Mouse (Mus musculus) neural tube, embryonic 12.5 days (tissue): ENCODE measurements at regions not wholly inside any gene's neighbourhood (a gene's known extent, or its start where the extent isn't known, plus 50 kb on each side); places are given as distances from the start of the nearest gene placed in this dataset.

Experiments used
- ATAC-seq: fragments of 200-750 bp; cut with Nextera tagmentation; 2 replicates; pipeline ENCODE4 v1.8.0; 2017; ENCODE audit warnings: low read depth, mild to moderate bottlenecking, moderate TSS enrichment, moderate library complexity; ENCODE audit not compliant: low FRiP score
- H3K27ac ChIP-seq: fragments of 300-500 bp; sonication (generic); 2 replicates; pipeline ENCODE4 v1.5.1; 2016
- H3K27me3 ChIP-seq: fragments of 300-500 bp; sonication (generic); replicated peaks from 2 replicates; pipeline ENCODE4 v1.6.1; 2016; ENCODE audit warnings: mild to moderate bottlenecking
- H3K36me3 ChIP-seq: fragments of 300-500 bp; sonication (generic); 2 replicates; pipeline ENCODE4 v1.6.1; 2016; ENCODE audit warnings: mild to moderate bottlenecking
- H3K4me1 ChIP-seq: fragments of 300-500 bp; sonication (generic); 2 replicates; pipeline ENCODE4 v1.6.1; 2016
- H3K4me2 ChIP-seq: fragments of 300-500 bp; sonication (generic); replicated peaks from 2 replicates; pipeline ENCODE4 v1.6.1; 2016; ENCODE audit warnings: mild to moderate bottlenecking
- H3K4me3 ChIP-seq: fragments of 300-500 bp; sonication (generic); 2 replicates; pipeline ENCODE4 v1.5.1; 2016
- H3K9ac ChIP-seq: fragments of 300-500 bp; sonication (generic); 2 replicates; pipeline ENCODE4 v1.6.1; 2016; ENCODE audit warnings: mild to moderate bottlenecking
- H3K9me3 ChIP-seq: fragments of 300-500 bp; sonication (generic); 2 replicates; pipeline ENCODE4 v1.6.1; 2016; ENCODE audit warnings: mild to moderate bottlenecking
- WGBS: fragments of 180-500 bp; shearing (Covaris S2); methylation state at CpG from one replicate; pipeline ENCODE4 v1.1.7; 2016; 5-methylcytosine and 5-hydroxymethylcytosine counted together

GRCm38 (mm10) chr3:34481821-34482713 is 168.1 kb upstream of the Sox2 start:
- Histone ChIP-seq H3K4me3 (no peak overlapping the region), H3K4me2 (no peak overlapping the region), H3K27me3 (no peaks in the 10 kb centered on the region), H3K4me1 (peaks cover 19% of the 10 kb centered on the region), H3K27ac (no peak overlapping the region), H3K36me3 (no peaks in the 10 kb centered on the region), H3K9ac (no peak overlapping the region), H3K9me3 (no peaks in the 10 kb centered on the region)
- no peak for ATAC-seq
- WGBS, result 43% methylated on average over 16 of the region's 16 CpGs

GRCm38 (mm10) chr3:34481314-34481713 is 168.9 kb upstream of the Sox2 start:
- Histone ChIP-seq H3K4me3 (no peak overlapping the region), H3K9ac (no peak overlapping the region), H3K36me3 (no peaks in the 10 kb centered on the region), H3K27ac (no peak overlapping the region), H3K9me3 (0 out of 2 replicates have a peak, but pooled peaks cover 3% of the 10 kb centered on the region), H3K4me2 (no peak overlapping the region), H3K27me3 (no peaks in the 10 kb centered on the region), H3K4me1 (peaks cover 14% of the 10 kb centered on the region; the same call in 1 of the 2 replicates)
- ATAC-seq, result no peak
- 48% methylated on average over 3 of the region's 3 CpGs for WGBS

- ATAC-seq, result no peak
- Histone ChIP-seq H3K9me3 (0 out of 2 replicates have a peak, but pooled peaks cover 3% of the 10 kb centered on the region), H3K9ac (no peak overlapping the region), H3K27ac (no peak overlapping the region), H3K27me3 (no peaks in the 10 kb centered on the region), H3K4me1 (no peaks in the 10 kb centered on the region), H3K4me3 (no peak overlapping the region), H3K36me3 (no peaks in the 10 kb centered on the region), H3K4me2 (no peak overlapping the region)
- 57% methylated on average over 4 of the region's 4 CpGs for WGBS
These were observed 176.1 kb upstream of the Sox2 start for GRCm38 (mm10) chr3:34474126-34474525.

- ATAC-seq, result no peak
- Histone ChIP-seq H3K4me2 (no peak overlapping the region), H3K27ac (no peak overlapping the region), H3K9ac (no peak overlapping the region), H3K36me3 (no peaks in the 10 kb centered on the region), H3K4me1 (no peaks in the 10 kb centered on the region), H3K4me3 (no peak overlapping the region), H3K9me3 (no peaks in the 10 kb centered on the region), H3K27me3 (no peaks in the 10 kb centered on the region)
- 95% methylated on average over 5 of the region's 5 CpGs for WGBS
These were observed 179.5 kb upstream of the Sox2 start for GRCm38 (mm10) chr3:34470721-34471120.

- no peak for ATAC-seq
- H3K36me3 ChIP-seq, result no peaks in the 10 kb centered on the region
- WGBS, result 85% methylated on average over 2 of the region's 2 CpGs
- no peak overlapping the region for H3K4me3 ChIP-seq
- H3K4me2 ChIP-seq, result no peak overlapping the region
- H3K9me3 ChIP-seq, result no peaks in the 10 kb centered on the region
- peaks cover 7% of the 10 kb centered on the region; the same call in 1 of the 2 replicates for H3K4me1 ChIP-seq
- H3K27me3 ChIP-seq, result no peaks in the 10 kb centered on the region
- H3K9ac ChIP-seq, result no peak overlapping the region
- H3K27ac ChIP-seq, result no peak overlapping the region
These were observed 180.3 kb upstream of the Sox2 start for GRCm38 (mm10) chr3:34469946-34470345.

- H3K9me3 ChIP-seq, result no peaks in the 10 kb centered on the region
- no peaks in the 10 kb centered on the region for H3K27me3 ChIP-seq
- H3K27ac ChIP-seq, result no peak overlapping the region
- peaks cover 11% of the 10 kb centered on the region; the same call in 1 of the 2 replicates for H3K4me1 ChIP-seq
- H3K4me3 ChIP-seq, result no peak overlapping the region
- no peak overlapping the region for H3K9ac ChIP-seq
- H3K36me3 ChIP-seq, result no peaks in the 10 kb centered on the region
- 74% methylated on average over 4 of the region's 4 CpGs for WGBS
- H3K4me2 ChIP-seq, result no peak overlapping the region
- no peak for ATAC-seq
These were observed 183.9 kb upstream of the Sox2 start for GRCm38 (mm10) chr3:34466312-34466711.

- peaks cover 11% of the 10 kb centered on the region; the same call in 1 of the 2 replicates for H3K4me1 ChIP-seq
- no peak overlapping the region; the same call in 1 of the 2 replicates for H3K4me2 ChIP-seq
- no peak overlapping the region for H3K9ac ChIP-seq
- peak; percentile 61; the same call in 1 of the 2 replicates for ATAC-seq
- no peaks in the 10 kb centered on the region for H3K27me3 ChIP-seq
- 52% methylated on average over 17 of the region's 17 CpGs for WGBS
- no peak overlapping the region for H3K4me3 ChIP-seq
- H3K36me3 ChIP-seq, result no peaks in the 10 kb centered on the region
- no peaks in the 10 kb centered on the region for H3K9me3 ChIP-seq
- H3K27ac ChIP-seq, result no peak overlapping the region
These were observed 185.0 kb upstream of the Sox2 start for GRCm38 (mm10) chr3:34465040-34465831.

GRCm38 (mm10) chr3:34458766-34459165 is 191.4 kb upstream of the Sox2 start:
- H3K4me1 ChIP-seq, result peaks cover 10% of the 10 kb centered on the region
- H3K9ac ChIP-seq, result no peak overlapping the region
- H3K4me2 ChIP-seq, result no peak overlapping the region
- no peak for ATAC-seq
- 80% methylated on average over 6 of the region's 6 CpGs for WGBS
- H3K36me3 ChIP-seq, result no peaks in the 10 kb centered on the region
- no peaks in the 10 kb centered on the region for H3K27me3 ChIP-seq
- H3K27ac ChIP-seq, result no peak overlapping the region
- H3K9me3 ChIP-seq, result no peaks in the 10 kb centered on the region
- H3K4me3 ChIP-seq, result no peak overlapping the region

GRCm38 (mm10) chr3:34457821-34458220 is 192.4 kb upstream of the Sox2 start:
- Histone ChIP-seq H3K4me1 (peaks cover 10% of the 10 kb centered on the region), H3K9ac (no peak overlapping the region), H3K9me3 (no peaks in the 10 kb centered on the region), H3K27ac (no peak overlapping the region), H3K36me3 (no peaks in the 10 kb centered on the region), H3K4me3 (no peak overlapping the region), H3K4me2 (no peak overlapping the region), H3K27me3 (no peaks in the 10 kb centered on the region)
- WGBS, result 87% methylated on average over 1 of the region's 1 CpGs
- no peak for ATAC-seq

- H3K27me3 ChIP-seq, result no peaks in the 10 kb centered on the region
- H3K4me3 ChIP-seq, result no peak overlapping the region
- H3K36me3 ChIP-seq, result no peaks in the 10 kb centered on the region
- H3K27ac ChIP-seq, result no peak overlapping the region
- H3K9me3 ChIP-seq, result no peaks in the 10 kb centered on the region
- H3K4me1 ChIP-seq, result peaks cover 10% of the 10 kb centered on the region
- H3K9ac ChIP-seq, result no peak overlapping the region
- 71% methylated on average over 23 of the region's 23 CpGs for WGBS
- peak; percentile 56; the same call in 1 of the 2 replicates for ATAC-seq
- H3K4me2 ChIP-seq, result no peak overlapping the region
These were observed 193.4 kb upstream of the Sox2 start for GRCm38 (mm10) chr3:34456488-34457433.

- Histone ChIP-seq H3K27me3 (no peaks in the 10 kb centered on the region), H3K4me3 (no peak overlapping the region), H3K36me3 (no peaks in the 10 kb centered on the region), H3K4me1 (peaks cover 10% of the 10 kb centered on the region), H3K4me2 (no peak overlapping the region), H3K9me3 (no peaks in the 10 kb centered on the region), H3K9ac (no peak overlapping the region), H3K27ac (no peak overlapping the region)
- 96% methylated on average over 24 of the region's 24 CpGs for WGBS
- no peak for ATAC-seq
These were observed 196.1 kb upstream of the Sox2 start for GRCm38 (mm10) chr3:34454026-34454624.
